Mouse (Mus musculus) liver, adult 2 months (tissue): Measurements from ENCODE around the gene Dlg2. TPM values are rescaled to one million over a fixed set of nuclear protein-coding genes. Genes with fewer than 3 reads are reported as not detected.

Experiments used
- DNase-seq: peaks from one replicate; pipeline ENCODE4 v3.0.0-alpha.2; 2011; ENCODE audit warnings: low read depth, low spot score; ENCODE audit errors: extremely low read depth
- H3K27ac ChIP-seq: fragments of 200-500 bp; replicated peaks from 2 replicates; pipeline ENCODE4 v1.5.1; 2012; ENCODE audit warnings: low read depth, mild to moderate bottlenecking, control low read depth, inconsistent platforms, low read length; ENCODE audit not compliant: insufficient read depth
- H3K27me3 ChIP-seq: fragments of 200-500 bp; 2 replicates; pipeline ENCODE4 v1.6.1; 2012; ENCODE audit warnings: mild to moderate bottlenecking, moderate library complexity, low read length, inconsistent platforms; ENCODE audit not compliant: control insufficient read depth, insufficient read depth
- H3K36me3 ChIP-seq: fragments of 200-500 bp; 2 replicates; pipeline ENCODE4 v1.6.1; 2012; ENCODE audit warnings: low read length, inconsistent platforms; ENCODE audit not compliant: control insufficient read depth, insufficient read depth
- H3K4me1 ChIP-seq: fragments of 200-500 bp; 2 replicates; pipeline ENCODE4 v1.6.1; 2011; ENCODE audit warnings: low read length; ENCODE audit not compliant: control insufficient read depth, insufficient read depth
- H3K4me3 ChIP-seq: fragments of 200-500 bp; 2 replicates; pipeline ENCODE4 v1.5.1; 2011; ENCODE audit warnings: low read depth, mild to moderate bottlenecking, control low read depth, low read length, moderate library complexity; ENCODE audit not compliant: insufficient read depth
- H3K79me2 ChIP-seq: fragments of 200-500 bp; 2 replicates; pipeline ENCODE4 v1.6.1; 2012; ENCODE audit warnings: inconsistent platforms, mild to moderate bottlenecking, low read length, moderate library complexity; ENCODE audit not compliant: control insufficient read depth, insufficient read depth
- H3K9ac ChIP-seq: fragments of 200-500 bp; 2 replicates; pipeline ENCODE4 v1.6.1; 2012; ENCODE audit warnings: low read depth, mild to moderate bottlenecking, control low read depth, inconsistent platforms, low read length
- CTCF ChIP-seq: fragments of 200-500 bp; IDR thresholded peaks from 2 replicates; pipeline ENCODE4 v1.5.1; 2011; ENCODE audit warnings: low read depth, low read length, control low read depth
- POLR2A ChIP-seq: fragments of 200-500 bp; IDR thresholded peaks from 2 replicates; pipeline ENCODE4 v1.6.1; 2011; ENCODE audit warnings: low read length, control low read depth; ENCODE audit not compliant: insufficient read depth; ENCODE audit errors: extremely low read depth
- WGBS: fragments of 180-500 bp; shearing (Covaris S2); methylation state at CpG from one replicate; pipeline ENCODE4 v1.1.7; 2018; 5-methylcytosine and 5-hydroxymethylcytosine counted together
- polyA plus RNA-seq: library from polyadenylated mRNA; depleted of rRNA; stranded (reverse); fragments of >200 nt; gene quantifications from 2 replicates; pipeline ENCODE4 v1.2.3, GENCODE M21; 2012
- total RNA-seq: library from RNA; depleted of rRNA; stranded (reverse); fragments of >200 nt; gene quantifications from 2 replicates; pipeline ENCODE4 v1.2.3, GENCODE M21; 2014

The Dlg2 gene
- total and polyA plus RNA-seq, 2 experiments = 0.65 TPM; not detected in 1

- no peaks in the 10 kb centered on the region for H3K79me2 ChIP-seq
Measured at GRCm38 (mm10) chr7:91897509-91897908, 1421.0 kb downstream of the Dlg2 start.

GRCm38 (mm10) chr7:91902503-91902902, 1426.0 kb downstream of the Dlg2 start:
- Histone ChIP-seq H3K79me2 (no peaks in the 10 kb centered on the region), H3K4me1 (no peaks in the 10 kb centered on the region), H3K9ac (no peak overlapping the region), H3K27me3 (no peaks in the 10 kb centered on the region; the same call in 1 of the 2 replicates), H3K4me3 (no peak overlapping the region), H3K36me3 (no peaks in the 10 kb centered on the region), H3K27ac (no peak overlapping the region)
- 70% methylated on average over 2 of the region's 2 CpGs for WGBS
- no peak for DNase-seq
- TF ChIP-seq POLR2A (no peak), CTCF (no peak)

More at GRCm38 (mm10) chr7:91897509-91897908, 1421.0 kb downstream of the Dlg2 start:
- DNase-seq = no peak
- WGBS = 78% methylated on average over 2 of the region's 2 CpGs
- Histone ChIP-seq H3K4me3 (no peak overlapping the region), H3K27me3 (no peaks in the 10 kb centered on the region; the same call in 1 of the 2 replicates), H3K4me1 (no peaks in the 10 kb centered on the region), H3K36me3 (no peaks in the 10 kb centered on the region), H3K9ac (no peak overlapping the region), H3K27ac (no peak overlapping the region)
- TF ChIP-seq POLR2A (no peak), CTCF (no peak)

- no peaks in the 10 kb centered on the region for H3K36me3 ChIP-seq
- H3K4me1 ChIP-seq = no peaks in the 10 kb centered on the region
- TF ChIP-seq CTCF (no peak), POLR2A (no peak)
- no peak overlapping the region for H3K9ac ChIP-seq
- WGBS = 84% methylated on average over 3 of the region's 3 CpGs
- H3K27me3 ChIP-seq = no peaks in the 10 kb centered on the region
- H3K4me3 ChIP-seq = no peak overlapping the region
- DNase-seq = no peak
- H3K79me2 ChIP-seq = no peaks in the 10 kb centered on the region
- H3K27ac ChIP-seq = no peak overlapping the region
Measured at GRCm38 (mm10) chr7:91916809-91917208, 1440.3 kb downstream of the Dlg2 start.

- Histone ChIP-seq H3K4me3 (no peak overlapping the region), H3K79me2 (no peaks in the 10 kb centered on the region), H3K36me3 (no peaks in the 10 kb centered on the region), H3K4me1 (no peaks in the 10 kb centered on the region), H3K27ac (no peak overlapping the region), H3K27me3 (no peaks in the 10 kb centered on the region), H3K9ac (no peak overlapping the region)
- 68% methylated on average over 3 of the region's 3 CpGs for WGBS
- TF ChIP-seq POLR2A (no peak), CTCF (no peak)
- no peak for DNase-seq
Measured at GRCm38 (mm10) chr7:91919099-91919498, 1442.6 kb downstream of the Dlg2 start.

- WGBS = 74% methylated on average over 3 of the region's 3 CpGs
- Histone ChIP-seq H3K4me3 (no peak overlapping the region), H3K27me3 (no peaks in the 10 kb centered on the region), H3K9ac (no peak overlapping the region), H3K27ac (no peak overlapping the region), H3K4me1 (no peaks in the 10 kb centered on the region), H3K36me3 (no peaks in the 10 kb centered on the region), H3K79me2 (no peaks in the 10 kb centered on the region)
- DNase-seq = no peak
- TF ChIP-seq POLR2A (no peak), CTCF (no peak)
Measured at GRCm38 (mm10) chr7:91919738-91920137, 1443.3 kb downstream of the Dlg2 start.

- Histone ChIP-seq H3K4me3 (no peak overlapping the region), H3K79me2 (no peaks in the 10 kb centered on the region), H3K4me1 (no peaks in the 10 kb centered on the region), H3K36me3 (no peaks in the 10 kb centered on the region), H3K9ac (no peak overlapping the region), H3K27ac (no peak overlapping the region), H3K27me3 (no peaks in the 10 kb centered on the region)
- 60% methylated on average over 12 of the region's 12 CpGs for WGBS
- no peak for DNase-seq
- TF ChIP-seq POLR2A (no peak), CTCF (no peak)
Measured at GRCm38 (mm10) chr7:91934881-91935597, 1458.6 kb downstream of the Dlg2 start.
